Mouse (Mus musculus): ENCODE data around the gene Itih1. TPM values are rescaled to one million over a fixed set of nuclear protein-coding genes. Genes with fewer than 3 reads are reported as not detected.
A peak's percentile ranks its signal among the peaks of the same experiment; 100 is the strongest.

Gene Itih1
- total RNA-seq, 4 experiments from 2014 or later = 0.09 to 0.51 (median 0.17) TPM; not detected in 1

DNA sequence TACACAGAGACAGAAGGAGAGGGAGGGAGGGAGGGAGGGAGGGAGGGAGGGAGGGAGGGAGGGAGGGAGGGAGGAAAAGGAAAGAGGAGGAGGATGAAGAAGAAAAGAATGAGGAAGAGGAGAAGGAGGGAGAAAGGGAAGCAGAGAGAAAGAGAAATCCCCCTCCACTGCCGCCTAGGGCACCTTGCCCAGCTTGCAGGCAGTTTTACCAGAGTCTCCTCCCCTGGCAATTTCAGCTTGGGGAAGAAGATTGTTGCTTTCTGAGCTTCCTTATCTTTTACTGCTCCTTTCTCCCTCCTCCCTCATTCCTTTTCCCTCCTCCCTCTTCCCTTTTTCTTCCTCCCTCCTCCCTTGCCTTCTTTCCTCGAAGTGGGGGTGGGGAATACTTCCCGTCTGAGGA, 40.1 kb downstream of the Itih1 start:
- no peak for DNase-seq

DNA sequence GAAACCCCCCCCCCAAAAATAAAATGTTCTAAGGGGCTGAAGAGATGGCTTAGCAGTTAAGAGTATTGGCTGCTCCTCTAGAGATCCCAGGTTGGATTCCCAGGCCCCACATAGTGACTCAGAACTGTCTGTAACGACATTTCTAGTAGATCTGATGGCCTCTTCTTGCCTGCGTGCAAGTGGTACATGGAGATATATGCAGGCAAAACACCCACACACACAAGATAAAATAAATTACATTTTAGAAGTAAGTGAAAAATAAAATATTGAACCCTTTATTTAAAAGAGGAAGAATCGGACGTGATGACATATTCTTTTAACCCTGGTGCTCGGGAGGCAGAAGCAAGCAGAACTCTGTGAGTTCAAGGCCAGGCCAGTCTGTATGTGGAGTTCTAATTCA, 40.5 kb downstream of the Itih1 start:
- DNase-seq = no peak

DNA sequence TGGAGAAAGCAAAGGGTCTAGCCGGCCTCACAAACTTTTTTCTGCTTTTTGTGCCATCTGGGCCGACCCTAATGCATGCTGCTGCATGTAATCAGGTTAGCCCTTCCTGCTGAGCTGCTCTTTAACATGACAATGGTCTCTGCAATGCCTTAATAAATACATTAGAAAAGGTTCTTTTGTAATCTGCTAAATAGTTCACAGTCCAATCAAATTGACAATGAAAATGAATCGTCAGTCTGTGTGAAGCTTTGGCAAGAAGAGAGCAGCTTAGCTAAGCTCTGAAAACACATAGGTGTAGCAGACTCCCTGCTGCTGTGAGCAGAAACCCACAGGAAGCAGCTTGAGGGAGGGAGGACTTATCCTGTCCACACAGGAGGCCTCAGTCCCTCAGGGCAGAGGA, 43.1 kb downstream of the Itih1 start:
- DNase-seq = no peak

DNA sequence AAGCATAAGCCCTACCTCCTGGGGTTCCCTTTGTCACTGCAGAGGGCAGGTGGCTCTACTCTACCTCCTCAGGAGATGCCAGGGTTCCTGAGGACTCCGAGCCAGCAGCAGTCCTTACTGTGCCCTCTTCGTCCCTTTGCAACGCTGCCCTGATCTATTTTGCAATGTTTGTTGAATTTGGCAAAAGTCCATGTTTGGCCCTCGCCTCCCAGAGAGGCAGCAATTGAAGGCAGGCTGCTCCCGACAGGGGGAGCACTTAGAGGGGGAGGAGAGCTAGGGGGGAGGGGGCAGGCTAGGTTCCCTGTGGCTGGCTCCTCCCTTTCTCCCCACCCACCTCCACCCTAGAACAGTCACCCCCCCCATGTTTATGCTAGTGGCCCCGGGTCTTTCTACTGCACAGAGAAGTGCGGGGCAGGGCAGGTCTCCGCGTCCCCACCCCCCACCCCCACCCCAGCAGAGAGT, 54.8 kb downstream of the Itih1 start:
- DNase-seq = peak; percentile 60

DNA sequence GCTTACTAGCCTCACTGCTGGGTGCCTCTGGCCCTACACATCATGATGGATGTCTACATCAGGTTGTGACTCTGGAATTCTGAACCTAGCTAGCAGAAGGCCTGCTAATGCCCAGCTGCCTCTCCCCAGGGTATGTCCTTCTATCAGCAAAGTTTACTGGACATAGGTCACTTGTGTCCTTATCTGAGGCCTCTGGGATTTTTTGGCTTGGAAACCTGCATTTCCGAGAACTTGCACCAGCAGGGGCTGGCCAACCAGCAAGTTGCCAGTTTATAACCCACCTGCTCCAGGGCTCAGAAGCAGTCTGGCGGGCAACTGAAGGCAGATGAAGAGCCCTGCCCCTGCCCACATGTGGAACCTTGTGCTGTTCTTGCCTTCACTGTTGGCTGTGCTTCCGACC, 56.9 kb downstream of the Itih1 start, which contains the start of gene Itih4:
Itih4 (plus strand) TSS at position 273 of the 400 bp plus-strand sequence.
- no peak for DNase-seq

DNA sequence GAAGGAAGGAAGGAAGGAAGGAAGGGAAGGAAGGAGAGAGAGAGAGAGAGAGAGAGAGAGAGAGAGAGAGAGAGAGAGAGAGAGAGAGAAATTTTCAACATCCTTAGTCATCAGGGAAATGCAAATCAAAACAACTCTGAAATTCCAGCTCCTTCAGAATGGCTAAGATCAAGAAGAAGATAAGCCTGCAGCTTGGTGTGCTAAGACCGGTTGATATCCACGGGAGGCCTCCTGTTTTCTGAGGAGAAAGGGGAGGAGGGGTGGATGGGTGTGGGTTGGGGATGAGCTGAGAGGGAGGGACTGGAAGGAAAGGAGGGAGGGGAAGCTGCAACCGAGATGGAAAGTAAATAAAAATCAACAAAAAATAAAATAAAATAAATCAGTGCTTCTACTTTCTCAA, 57.8 kb downstream of the Itih1 start:
- no peak for DNase-seq

DNA sequence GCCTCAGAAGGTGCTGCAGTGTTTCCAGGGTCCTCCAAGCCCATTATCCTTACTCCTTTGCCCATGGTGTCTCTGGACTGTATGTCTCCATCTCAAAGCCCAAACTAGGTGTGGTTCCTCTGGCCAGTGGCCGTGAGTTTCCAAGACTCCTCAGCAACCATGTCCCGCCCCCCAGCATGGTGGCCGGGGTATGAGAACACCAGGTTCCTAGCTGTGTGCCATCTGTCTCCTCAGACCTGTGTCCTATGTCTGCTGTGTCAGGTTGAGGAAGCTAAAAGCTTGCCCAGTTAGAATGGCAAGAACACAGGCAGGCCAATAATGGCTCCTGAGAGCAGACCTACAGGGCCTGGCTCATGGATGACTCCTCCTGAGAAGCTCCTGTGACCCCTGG, 61.4 kb downstream of the Itih1 start:
- no peak for DNase-seq

DNA sequence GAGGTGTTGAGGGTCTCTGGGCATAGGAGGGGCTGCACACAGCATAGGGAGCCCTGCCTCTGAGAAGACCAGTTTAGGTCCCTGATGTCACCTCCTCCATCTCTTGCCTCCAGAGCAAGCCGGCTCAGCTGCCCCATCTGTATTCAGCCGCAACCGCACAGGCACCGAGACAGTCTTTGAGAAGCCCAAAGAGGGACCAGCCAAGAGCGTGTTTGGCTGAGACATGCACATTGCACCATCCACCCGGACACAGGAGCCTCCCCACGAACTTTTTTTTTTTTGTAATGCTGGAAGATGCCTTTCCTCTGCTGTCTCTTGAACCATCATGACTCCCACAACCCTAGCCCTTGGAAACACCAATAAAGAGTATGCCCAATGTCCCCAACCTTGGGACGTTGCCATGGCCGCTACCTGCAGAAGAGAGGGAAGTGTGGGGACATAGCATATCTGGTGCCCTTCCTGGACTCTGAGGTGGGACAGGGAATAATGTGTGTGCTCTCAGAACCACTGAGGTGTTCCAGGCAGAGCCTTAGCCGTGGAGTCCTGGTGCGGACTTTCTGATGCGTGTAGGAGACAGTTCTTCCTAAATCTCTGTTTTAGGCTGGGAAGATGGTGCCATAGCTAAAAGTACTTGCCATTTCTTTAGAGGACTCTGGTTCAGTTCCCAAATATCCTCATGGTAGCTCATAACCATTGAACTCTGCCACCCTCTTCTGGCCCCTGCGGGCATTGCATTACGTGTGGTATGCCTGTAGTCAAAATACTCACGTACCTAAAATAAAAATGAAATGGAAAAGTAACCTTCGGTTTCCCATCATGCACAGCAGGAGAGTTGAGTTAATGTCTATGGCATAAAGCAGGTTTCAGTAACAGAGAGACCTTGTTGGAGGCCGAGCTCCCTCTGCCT, 62.0 kb downstream of the Itih1 start:
- DNase-seq = no peak

DNA sequence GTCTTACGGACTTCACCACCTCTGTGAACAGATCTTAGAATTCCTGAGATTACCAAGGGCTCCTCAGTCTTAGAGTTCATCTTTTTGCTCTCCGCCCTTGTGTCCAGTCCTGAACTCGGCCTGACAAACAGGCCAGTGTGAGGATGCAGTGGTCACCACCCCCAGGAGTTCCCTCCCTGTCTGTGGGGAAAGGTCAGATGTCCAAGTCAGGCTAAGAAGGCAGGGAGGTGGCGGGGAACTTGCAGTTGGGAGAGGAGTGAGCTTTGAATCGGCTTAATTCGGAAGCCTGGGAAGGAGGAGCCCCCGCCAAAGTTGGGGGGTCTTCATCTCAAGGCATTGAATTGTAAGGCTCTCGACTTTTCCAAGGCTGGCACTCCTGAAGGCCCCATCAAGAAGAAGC, 62.8 kb downstream of the Itih1 start:
- DNase-seq = no peak

DNA sequence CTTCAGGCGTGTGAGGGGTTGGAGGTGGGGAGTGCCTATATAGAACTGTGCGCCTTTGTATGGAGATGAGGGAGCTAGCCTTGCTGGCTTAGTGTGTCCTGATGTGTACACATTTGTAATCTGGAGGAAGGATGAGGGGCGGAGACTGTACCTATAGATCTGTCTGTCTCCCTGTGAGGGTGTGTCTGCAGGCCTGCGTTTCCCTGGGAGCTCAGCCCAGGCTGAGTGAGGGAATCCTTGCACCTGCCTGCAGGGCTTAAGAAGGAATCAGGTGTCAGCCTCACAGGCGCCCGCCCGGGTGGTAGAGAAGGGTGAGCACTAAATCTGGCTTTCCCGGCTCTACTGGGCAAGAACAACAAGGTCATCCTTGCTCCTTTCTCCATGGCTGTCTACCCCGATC, 63.3 kb downstream of the Itih1 start:
- no peak for DNase-seq

Other genes starting within 250 kb of the Itih1 start
- 10 to 100 TPM; 26.7 to 31.3 (median 30.3) TPM for gene Sfmbt1, start 228.4 kb downstream of the Itih1 start, total RNA-seq (2022)
- 10 to 100 TPM; 20.1 to 23.7 (median 22.8) TPM for gene Tmem110, start 117.7 kb downstream of the Itih1 start, total RNA-seq (2022)
- gene Mustn1, start 64.1 kb downstream of the Itih1 start, total RNA-seq (2022) = 1 to 10 TPM; 1.7 to 2.9 (median 2.7) TPM
- gene Itih4, start 56.8 kb downstream of the Itih1 start, total RNA-seq (2022) = 1 to 10 TPM in 3 of 4 experiments, under 1 TPM in 1; 0.65 to 4.7 (median 2.9) TPM
- 1 to 10 TPM in 1 of 4 experiments, under 1 TPM in 3; 0.38 to 1.0 (median 0.59) TPM for gene Itih3, start 19.5 kb downstream of the Itih1 start, total RNA-seq (2022)
- gene Nek4, start 8.1 kb upstream of the Itih1 start, total RNA-seq (2022) = 10 to 100 TPM; 13.4 to 17.9 (median 13.8) TPM
- 10 to 100 TPM; 50.0 to 90.5 (median 70.5) TPM for gene Glt8d1, start 58.1 kb upstream of the Itih1 start, total RNA-seq (2022)
- gene Spcs1, start 58.4 kb upstream of the Itih1 start, total RNA-seq (2022) = 100 to 1,000 TPM; 232 to 268 (median 251) TPM
- gene Pbrm1, start 75.8 kb upstream of the Itih1 start, total RNA-seq (2022) = 10 to 100 TPM; 52.9 to 66.2 (median 61.2) TPM
- gene Gnl3, start 75.9 kb upstream of the Itih1 start, total RNA-seq (2022) = 10 to 100 TPM; 69.1 to 99.4 (median 83.9) TPM
- 100 to 1,000 TPM in 1 of 4 experiments, 10 to 100 TPM in 3; 67.6 to 109 (median 75.0) TPM for gene Smim4, start 185.7 kb upstream of the Itih1 start, total RNA-seq (2022)
- gene Nt5dc2, start 187.8 kb upstream of the Itih1 start, total RNA-seq (2022) = 10 to 100 TPM; 25.6 to 41.4 (median 36.6) TPM
- gene Stab1, start 225.4 kb upstream of the Itih1 start, total RNA-seq (2022) = 100 to 1,000 TPM in 2 of 4 experiments, 10 to 100 TPM in 2; 75.8 to 142 (median 116) TPM